Mouse (Mus musculus) myocyte (in vitro differentiated cells): Measurements from ENCODE around the gene Chrm2.

Experiments
- MYOG ChIP-seq, 3 experiments: IDR thresholded peaks; one replicate each; pipeline ENCODE4 v1.6.1; 2011; ENCODE audit warnings: control low read depth in 2 of 3, low read depth in 2 of 3, mild to moderate bottlenecking in 2 of 3; ENCODE audit not compliant: insufficient read length in 2 of 3, control insufficient read depth in 1 of 3, insufficient read depth in 1 of 3
- POLR2A ChIP-seq: IDR thresholded peaks from one replicate; pipeline ENCODE4 v1.6.1; 2011; ENCODE audit warnings: low read depth, mild to moderate bottlenecking, control low read depth, moderate library complexity; ENCODE audit not compliant: insufficient read length

DNA sequence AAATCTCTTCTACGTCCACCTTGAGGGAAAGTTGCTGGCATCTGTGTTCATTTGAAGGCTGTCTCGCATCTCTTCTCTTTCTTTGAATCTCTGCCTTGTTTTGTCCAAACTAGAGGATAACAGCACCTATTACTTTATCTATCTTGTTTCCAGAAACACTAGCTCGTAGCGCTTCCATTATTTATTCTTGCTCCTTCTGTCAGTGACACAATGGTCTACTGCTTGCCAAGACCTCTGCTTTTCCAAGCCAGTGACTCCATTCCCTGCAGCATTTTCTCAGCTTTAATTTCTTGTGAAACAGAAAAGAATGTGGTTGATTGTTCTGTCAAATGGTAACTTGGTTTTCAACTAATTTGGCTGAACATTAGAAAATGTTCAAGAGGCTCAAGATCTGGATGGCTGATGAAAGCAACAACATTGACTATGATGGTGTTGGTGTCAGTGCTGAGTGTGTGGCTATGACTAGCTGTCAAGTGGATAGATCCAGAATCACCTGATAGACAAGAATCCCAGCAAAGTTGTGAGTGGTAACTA is 96.3 kb downstream of the Chrm2 start:
- no peak for TF ChIP-seq MYOG (IDR thresholded peaks at IDR 0.05; ENCODE audit: control insufficient read depth in 1 of 3, insufficient read depth in 1 of 3, insufficient read length in 2 of 3, low read depth in 2 of 3)
- no peak for TF ChIP-seq POLR2A
